Mouse (Mus musculus): ENCODE results near the gene Ifna16. TPM values are rescaled to one million over a fixed set of nuclear protein-coding genes. Genes with fewer than 3 reads are reported as not detected.

The Ifna16 gene
- polyA plus RNA-seq, 1 experiment from 2014 or later: not detected

GRCm38 (mm10) chr4:88696237-88696884 lies 19.6 kb upstream of the Ifna16 start:
- Histone ChIP-seq H3K36me3 (no peaks in the 10 kb centered on the region), H3K4me1 (no peaks in the 10 kb centered on the region), H3K9me3 (replicated peaks) (no peaks in the 10 kb centered on the region), H3K4me3 (no peak overlapping the region), H3K9ac (no peak overlapping the region), H3K4me2 (replicated peaks) (no peak overlapping the region), H3K27ac (no peak overlapping the region), H3K27me3 (no peaks in the 10 kb centered on the region)
- WGBS: 25% methylated on average over 3 of the region's 3 CpGs
- peak; percentile 71 for ATAC-seq (ENCODE audit: low FRiP score)

GRCm38 (mm10) chr4:88693392-88693791 lies 16.7 kb upstream of the Ifna16 start:
- no peaks in the 10 kb centered on the region for H3K36me3 ChIP-seq
- H3K9me3 ChIP-seq (replicated peaks): no peaks in the 10 kb centered on the region
- H3K4me1 ChIP-seq: no peaks in the 10 kb centered on the region
- no peak overlapping the region for H3K4me2 ChIP-seq (replicated peaks)
- no peak for ATAC-seq (ENCODE audit: low FRiP score)
- H3K4me3 ChIP-seq: no peak overlapping the region
- no peak overlapping the region for H3K27ac ChIP-seq
- WGBS: 92% methylated on average over 2 of the region's 2 CpGs
- H3K9ac ChIP-seq: no peak overlapping the region
- H3K27me3 ChIP-seq: no peaks in the 10 kb centered on the region

- WGBS: 81% methylated on average over 1 of the region's 1 CpGs
- Histone ChIP-seq H3K4me1 (no peaks in the 10 kb centered on the region), H3K4me3 (no peak overlapping the region), H3K27ac (no peak overlapping the region), H3K9ac (no peak overlapping the region), H3K4me2 (replicated peaks) (no peak overlapping the region), H3K27me3 (no peaks in the 10 kb centered on the region), H3K9me3 (replicated peaks) (no peaks in the 10 kb centered on the region), H3K36me3 (no peaks in the 10 kb centered on the region)
- ATAC-seq (ENCODE audit: low FRiP score): no peak
Measured at GRCm38 (mm10) chr4:88692537-88692936, 15.8 kb upstream of the Ifna16 start.

GRCm38 (mm10) chr4:88691259-88691658 lies 14.5 kb upstream of the Ifna16 start, which contains the start of gene Ifnab:
Gene Ifnab (minus strand): TSS chr4:88691359.
- H3K9ac ChIP-seq: no peak within 1 kb of the TSS
- H3K36me3 ChIP-seq: no peaks in the 10 kb centered on the region
- 68% methylated on average over 2 of the region's 2 CpGs for WGBS
- H3K4me3 ChIP-seq: no peak within 1 kb of the TSS
- ATAC-seq (ENCODE audit: low FRiP score): no peak
- no peaks in the 10 kb centered on the region for H3K4me1 ChIP-seq
- H3K27me3 ChIP-seq: no peaks in the 10 kb centered on the region
- no peaks in the 10 kb centered on the region for H3K9me3 ChIP-seq (replicated peaks)
- no peak within 1 kb of the TSS for H3K4me2 ChIP-seq (replicated peaks)
- no peak within 1 kb of the TSS for H3K27ac ChIP-seq

- Histone ChIP-seq H3K9me3 (replicated peaks) (no peaks in the 10 kb centered on the region), H3K9ac (no peak within 1 kb of the TSS), H3K4me3 (no peak within 1 kb of the TSS), H3K27ac (no peak within 1 kb of the TSS), H3K36me3 (no peaks in the 10 kb centered on the region), H3K4me1 (no peaks in the 10 kb centered on the region), H3K27me3 (no peaks in the 10 kb centered on the region), H3K4me2 (replicated peaks) (no peak within 1 kb of the TSS)
- WGBS: 77% methylated on average over 1 of the region's 1 CpGs
- ATAC-seq (ENCODE audit: low FRiP score): no peak
Measured at GRCm38 (mm10) chr4:88683812-88684211, 7.1 kb upstream of the Ifna16 start, which contains the start of gene Ifna2. Gene Ifna2 (minus strand): TSS chr4:88683912.

- no peaks in the 10 kb centered on the region for H3K9me3 ChIP-seq (replicated peaks)
- no peak for ATAC-seq (ENCODE audit: low FRiP score)
- H3K36me3 ChIP-seq: no peaks in the 10 kb centered on the region
- no peak overlapping the region for H3K4me3 ChIP-seq
- H3K9ac ChIP-seq: no peak overlapping the region
- H3K27ac ChIP-seq: no peak overlapping the region
- H3K4me2 ChIP-seq (replicated peaks): no peak overlapping the region
- H3K27me3 ChIP-seq: no peaks in the 10 kb centered on the region
- no peaks in the 10 kb centered on the region for H3K4me1 ChIP-seq
- WGBS: 73% methylated on average over 3 of the region's 3 CpGs
Measured at GRCm38 (mm10) chr4:88681353-88681752, 4.6 kb upstream of the Ifna16 start.

GRCm38 (mm10) chr4:88680362-88680761 lies 3.6 kb upstream of the Ifna16 start:
- Histone ChIP-seq H3K27me3 (no peaks in the 10 kb centered on the region), H3K4me2 (replicated peaks) (no peak overlapping the region), H3K27ac (no peak overlapping the region), H3K4me3 (no peak overlapping the region), H3K9ac (no peak overlapping the region), H3K36me3 (no peaks in the 10 kb centered on the region), H3K9me3 (replicated peaks) (no peaks in the 10 kb centered on the region), H3K4me1 (no peaks in the 10 kb centered on the region)
- WGBS: 55% methylated on average over 8 of the region's 8 CpGs
- ATAC-seq (ENCODE audit: low FRiP score): no peak

GRCm38 (mm10) chr4:88655461-88655860 lies 21.3 kb downstream of the Ifna16 start:
- no peak overlapping the region for H3K4me3 ChIP-seq
- WGBS: 50% methylated on average over 1 of the region's 1 CpGs
- no peak overlapping the region for H3K27ac ChIP-seq
- no peaks in the 10 kb centered on the region for H3K36me3 ChIP-seq
- no peaks in the 10 kb centered on the region for H3K9me3 ChIP-seq (replicated peaks)
- H3K9ac ChIP-seq: no peak overlapping the region
- ATAC-seq (ENCODE audit: low FRiP score): no peak
- H3K4me1 ChIP-seq: no peaks in the 10 kb centered on the region
- H3K4me2 ChIP-seq (replicated peaks): no peak overlapping the region
- H3K27me3 ChIP-seq: no peaks in the 10 kb centered on the region

- H3K9me3 ChIP-seq (replicated peaks): no peaks in the 10 kb centered on the region
- H3K4me2 ChIP-seq (replicated peaks): no peak overlapping the region
- no peaks in the 10 kb centered on the region for H3K36me3 ChIP-seq
- WGBS: 82% methylated on average over 3 of the region's 3 CpGs
- H3K4me1 ChIP-seq: no peaks in the 10 kb centered on the region
- no peak overlapping the region for H3K4me3 ChIP-seq
- no peak overlapping the region for H3K27ac ChIP-seq
- no peak overlapping the region for H3K9ac ChIP-seq
- no peaks in the 10 kb centered on the region for H3K27me3 ChIP-seq
- ATAC-seq (ENCODE audit: low FRiP score): no peak
Measured at GRCm38 (mm10) chr4:88653644-88654043, 23.1 kb downstream of the Ifna16 start.

- Histone ChIP-seq H3K9me3 (replicated peaks) (no peaks in the 10 kb centered on the region), H3K27me3 (no peaks in the 10 kb centered on the region), H3K4me1 (no peaks in the 10 kb centered on the region), H3K27ac (no peak within 1 kb of the TSS), H3K9ac (no peak within 1 kb of the TSS), H3K4me3 (no peak within 1 kb of the TSS), H3K4me2 (replicated peaks) (no peak within 1 kb of the TSS), H3K36me3 (no peaks in the 10 kb centered on the region)
- ATAC-seq (ENCODE audit: low FRiP score): no peak
- WGBS: 69% methylated on average over 2 of the region's 2 CpGs
Measured at GRCm38 (mm10) chr4:88644359-88644758, 32.4 kb downstream of the Ifna16 start, which contains the start of gene Ifna13. Gene Ifna13 (minus strand): TSS chr4:88644459.

- no peak for ATAC-seq (ENCODE audit: low FRiP score)
- Histone ChIP-seq H3K9me3 (replicated peaks) (no peaks in the 10 kb centered on the region), H3K27me3 (no peaks in the 10 kb centered on the region), H3K27ac (no peak overlapping the region), H3K36me3 (no peaks in the 10 kb centered on the region), H3K4me2 (replicated peaks) (no peak overlapping the region), H3K4me1 (no peaks in the 10 kb centered on the region), H3K9ac (no peak overlapping the region), H3K4me3 (no peak overlapping the region)
- WGBS: 39% methylated on average over 2 of the region's 2 CpGs
Measured at GRCm38 (mm10) chr4:88642526-88642925, 34.2 kb downstream of the Ifna16 start.

GRCm38 (mm10) chr4:88641077-88641831 lies 35.5 kb downstream of the Ifna16 start:
- Histone ChIP-seq H3K4me1 (no peaks in the 10 kb centered on the region), H3K27ac (no peak overlapping the region), H3K4me2 (replicated peaks) (peak overlapping the region; percentile 41), H3K36me3 (no peaks in the 10 kb centered on the region), H3K27me3 (no peaks in the 10 kb centered on the region), H3K9me3 (replicated peaks) (no peaks in the 10 kb centered on the region), H3K4me3 (peak overlapping the region; percentile 16; the same call in 1 of the 2 replicates), H3K9ac (no peak overlapping the region)
- peak; percentile 96 for ATAC-seq (ENCODE audit: low FRiP score)
- WGBS: 14% methylated on average over 11 of the region's 11 CpGs

GRCm38 (mm10) chr4:88640704-88641076 lies 36.0 kb downstream of the Ifna16 start:
- no peaks in the 10 kb centered on the region for H3K9me3 ChIP-seq (replicated peaks)
- peak overlapping the region; percentile 41 for H3K4me2 ChIP-seq (replicated peaks)
- ATAC-seq (ENCODE audit: low FRiP score): no peak
- WGBS: 67% methylated on average over 8 of the region's 8 CpGs
- no peak overlapping the region for H3K9ac ChIP-seq
- no peak overlapping the region for H3K27ac ChIP-seq
- no peaks in the 10 kb centered on the region for H3K27me3 ChIP-seq
- no peaks in the 10 kb centered on the region for H3K36me3 ChIP-seq
- no peaks in the 10 kb centered on the region for H3K4me1 ChIP-seq
- peak overlapping the region; percentile 16; the same call in 1 of the 2 replicates for H3K4me3 ChIP-seq

Measured in hindbrain, embryonic 12.5 days (tissue).